Mouse (Mus musculus) lung, adult 2 months (tissue): ENCODE measurements at regions not wholly inside any gene's neighbourhood (a gene's known extent, or its start where the extent isn't known, plus 50 kb on each side); places are given as distances from the start of the nearest gene placed in this dataset.

ENCODE experiments used
- CTCF ChIP-seq: fragments of 200-500 bp; IDR thresholded peaks from 2 replicates; pipeline ENCODE4 v1.5.1; 2011; ENCODE audit warnings: mild to moderate bottlenecking, low read length, control low read depth; ENCODE audit not compliant: insufficient read depth
- POLR2A ChIP-seq: fragments of 200-500 bp; IDR thresholded peaks from 2 replicates; pipeline ENCODE4 v1.6.1; 2011; ENCODE audit warnings: low read depth, mild to moderate bottlenecking, control low read depth, low read length, borderline replicate concordance; ENCODE audit errors: extremely low read depth

DNA sequence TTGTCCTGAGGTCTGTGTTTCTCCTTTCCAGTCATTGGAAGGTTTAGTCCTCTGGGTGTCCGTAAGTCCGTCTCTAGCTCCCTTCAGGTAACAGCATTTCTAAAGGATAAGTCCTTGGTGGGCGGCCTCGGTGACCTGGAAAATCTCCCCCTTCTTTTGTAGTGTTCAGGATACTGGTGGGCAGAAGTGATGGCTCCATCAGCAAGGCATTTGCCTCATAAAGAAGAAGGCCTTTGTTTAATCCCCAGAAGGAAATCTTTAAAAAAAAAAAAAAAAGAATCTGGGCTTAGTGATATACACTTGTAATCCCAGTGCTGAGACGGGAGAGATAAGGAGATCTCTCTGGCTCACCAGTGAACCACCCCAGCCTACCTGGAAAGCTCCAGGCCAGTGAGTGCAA lies 133.5 kb upstream of the Prkcq start:
- TF ChIP-seq CTCF (no peak), POLR2A (no peak)
